Mouse (Mus musculus) heart, embryonic 15.5 days (tissue): Measurements from ENCODE around the gene Dnah14. TPM values are rescaled to one million over a fixed set of nuclear protein-coding genes. Genes with fewer than 3 reads are reported as not detected.

Source experiments
- ATAC-seq: fragments of 200-750 bp; cut with Nextera tagmentation; replicated peaks from 2 replicates; pipeline ENCODE4 v1.8.0; 2017; ENCODE audit warnings: low read depth, moderate TSS enrichment; ENCODE audit not compliant: insufficient number of reproducible peaks, insufficient read depth, low FRiP score
- H3K27ac ChIP-seq: fragments of 300-500 bp; sonication (generic); 2 replicates; pipeline ENCODE4 v1.5.1; 2015; ENCODE audit warnings: mild to moderate bottlenecking, inconsistent platforms
- H3K27me3 ChIP-seq: fragments of 300-500 bp; sonication (generic); 2 replicates; pipeline ENCODE4 v1.6.1; 2015; ENCODE audit warnings: inconsistent platforms
- H3K36me3 ChIP-seq: fragments of 300-500 bp; sonication (generic); 2 replicates; pipeline ENCODE4 v1.6.1; 2015; ENCODE audit warnings: mild to moderate bottlenecking, inconsistent platforms
- H3K4me1 ChIP-seq: fragments of 300-500 bp; sonication (generic); replicated peaks from 2 replicates; pipeline ENCODE4 v1.6.1; 2015; ENCODE audit warnings: inconsistent platforms
- H3K4me2 ChIP-seq: fragments of 300-500 bp; sonication (generic); 2 replicates; pipeline ENCODE4 v1.6.1; 2015; ENCODE audit warnings: inconsistent platforms, mild to moderate bottlenecking, moderate library complexity
- H3K4me3 ChIP-seq: fragments of 300-500 bp; sonication (generic); 2 replicates; pipeline ENCODE4 v1.5.1; 2015; ENCODE audit warnings: mild to moderate bottlenecking, inconsistent platforms
- H3K9ac ChIP-seq: fragments of 300-500 bp; sonication (generic); 2 replicates; pipeline ENCODE4 v1.6.1; 2015; ENCODE audit warnings: mild to moderate bottlenecking, inconsistent platforms
- H3K9me3 ChIP-seq: fragments of 300-500 bp; sonication (generic); replicated peaks from 2 replicates; pipeline ENCODE4 v1.6.1; 2016; ENCODE audit warnings: inconsistent platforms
- WGBS: fragments of 180-500 bp; shearing (Covaris S2); methylation state at CpG from one replicate; pipeline ENCODE4 v1.1.7; 2015; ENCODE audit warnings: mixed read lengths; 5-methylcytosine and 5-hydroxymethylcytosine counted together
- polyA plus RNA-seq: library from polyadenylated mRNA; unstranded; fragments of >200 nt; fragmentation: Nextera tagmentation; extraction: Ambion mirVana; gene quantifications from 2 replicates; pipeline ENCODE4 v1.2.1, GENCODE M21; 2015

Gene Dnah14
- polyA plus RNA-seq, 1 experiment from 2014 or later = 0.77 TPM

DNA sequence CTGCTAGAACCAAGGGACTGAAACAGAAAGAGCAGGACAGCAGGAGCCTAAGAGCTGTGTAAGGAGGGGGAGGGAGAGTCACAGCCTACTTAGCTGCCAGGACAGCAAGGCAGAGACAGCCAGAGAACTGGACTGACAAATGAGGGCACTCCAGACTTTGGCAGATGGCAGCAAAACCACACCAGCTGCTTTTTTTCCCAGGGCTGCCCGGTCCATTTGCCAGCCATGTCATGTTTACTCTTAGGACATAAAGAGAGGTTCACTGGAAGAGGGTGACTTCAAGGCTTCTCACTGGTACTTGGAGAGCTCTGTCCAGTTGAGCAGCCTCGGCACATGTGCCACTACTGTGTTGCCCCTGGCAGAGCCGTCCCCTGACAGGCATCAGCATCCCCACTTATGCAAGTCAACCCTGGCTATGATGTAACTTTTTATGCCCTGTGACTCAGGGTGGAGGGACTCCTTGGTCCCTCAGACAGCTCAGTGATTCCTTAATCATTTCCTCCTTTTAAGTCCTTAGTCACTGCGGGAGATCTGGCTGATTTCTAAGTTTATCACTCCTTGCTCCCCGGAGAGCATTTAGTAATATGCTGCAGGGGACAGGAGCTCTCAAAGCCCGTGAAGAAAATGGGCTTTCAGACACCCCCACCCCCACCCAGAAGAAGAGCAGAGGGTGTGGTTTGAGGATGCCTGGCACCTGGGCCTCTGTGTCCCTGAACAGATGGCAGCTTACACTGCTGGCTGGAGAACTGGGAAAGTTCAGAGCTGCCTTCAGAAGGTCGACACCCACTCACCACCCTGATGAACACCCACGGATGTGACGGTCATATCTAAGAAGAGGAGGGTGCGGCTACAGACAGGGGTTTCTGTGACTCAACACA is 23.6 kb upstream of the Dnah14 start:
- Histone ChIP-seq H3K27ac (no peak overlapping the region), H3K9me3 (no peaks in the 10 kb centered on the region), H3K9ac (no peak overlapping the region), H3K4me1 (no peaks in the 10 kb centered on the region), H3K4me3 (no peak overlapping the region), H3K27me3 (no peaks in the 10 kb centered on the region), H3K36me3 (no peaks in the 10 kb centered on the region), H3K4me2 (no peak overlapping the region)
- WGBS = 30% methylated on average over 10 of the region's 10 CpGs
- ATAC-seq = no peak

DNA sequence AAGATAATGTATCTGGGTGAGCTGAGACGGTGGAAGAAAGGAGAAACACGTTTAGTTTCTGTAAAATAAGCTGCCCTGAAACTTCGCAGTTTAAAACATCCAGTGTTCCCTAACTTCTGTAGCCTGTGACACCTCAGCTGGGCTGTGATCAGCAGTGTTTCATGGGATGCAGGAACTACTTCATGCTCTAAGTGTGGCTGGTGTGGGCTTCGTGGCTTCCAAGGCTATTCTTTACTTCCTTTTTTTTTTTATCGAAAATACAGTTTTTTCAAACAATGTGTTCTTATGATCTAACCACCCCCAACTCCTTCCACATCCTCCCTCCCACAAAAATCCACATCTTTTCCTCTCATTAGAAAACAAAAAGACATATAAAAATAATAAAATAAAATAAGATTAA is 20.9 kb upstream of the Dnah14 start:
- no peaks in the 10 kb centered on the region for H3K36me3 ChIP-seq
- H3K4me2 ChIP-seq = no peak overlapping the region
- ATAC-seq = no peak
- no peak overlapping the region for H3K9ac ChIP-seq
- H3K4me1 ChIP-seq = no peaks in the 10 kb centered on the region
- no peaks in the 10 kb centered on the region for H3K27me3 ChIP-seq
- WGBS = 73% methylated on average over 5 of the region's 5 CpGs
- no peaks in the 10 kb centered on the region for H3K9me3 ChIP-seq
- no peak overlapping the region for H3K27ac ChIP-seq
- H3K4me3 ChIP-seq = no peak overlapping the region

DNA sequence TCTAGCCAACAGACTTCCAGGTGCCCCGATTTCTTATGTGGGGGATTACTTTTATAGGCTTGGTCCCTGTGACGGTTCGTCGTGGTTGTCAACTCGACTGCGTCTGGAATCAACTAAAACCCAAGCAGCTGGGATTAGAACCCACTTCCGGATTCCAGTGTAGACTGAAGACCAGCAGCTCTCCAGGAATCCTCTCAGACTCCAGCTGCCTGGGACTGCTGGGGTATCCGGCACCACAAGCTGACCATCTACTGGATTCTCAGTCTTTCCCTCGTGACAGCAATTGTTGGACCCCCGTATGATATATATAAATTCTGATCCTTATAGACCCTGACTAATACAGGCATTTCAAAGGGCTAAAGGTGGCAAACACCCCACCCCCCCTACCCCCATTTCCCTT is 16.7 kb upstream of the Dnah14 start:
- Histone ChIP-seq H3K9me3 (no peaks in the 10 kb centered on the region), H3K36me3 (no peaks in the 10 kb centered on the region), H3K27me3 (no peaks in the 10 kb centered on the region), H3K4me1 (no peaks in the 10 kb centered on the region), H3K4me3 (no peak overlapping the region), H3K9ac (no peak overlapping the region), H3K4me2 (no peak overlapping the region), H3K27ac (no peak overlapping the region)
- ATAC-seq = no peak
- 69% methylated on average over 10 of the region's 10 CpGs for WGBS

DNA sequence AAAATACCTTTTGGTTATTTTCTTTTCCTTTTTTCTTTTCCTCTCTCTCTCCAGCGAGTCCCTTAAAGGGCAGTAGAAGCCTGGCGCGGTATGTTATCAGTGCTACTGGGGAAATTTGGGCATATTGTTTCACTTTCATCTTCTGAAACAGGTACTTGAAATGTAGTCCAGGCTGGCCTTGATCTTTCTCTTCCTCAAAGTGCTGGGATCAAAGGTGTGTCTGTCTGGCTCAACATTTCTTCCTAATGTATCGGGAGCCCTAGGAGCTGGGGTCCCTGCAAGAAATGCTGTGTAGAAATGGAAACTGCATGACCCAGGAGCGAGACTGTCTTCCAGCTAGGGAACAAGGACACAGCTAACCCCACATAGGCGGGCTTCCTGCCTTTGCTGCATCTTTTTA is 16.0 kb upstream of the Dnah14 start:
- no peak overlapping the region for H3K9ac ChIP-seq
- 69% methylated on average over 6 of the region's 6 CpGs for WGBS
- no peaks in the 10 kb centered on the region for H3K27me3 ChIP-seq
- ATAC-seq = no peak
- no peaks in the 10 kb centered on the region for H3K9me3 ChIP-seq
- H3K4me1 ChIP-seq = no peaks in the 10 kb centered on the region
- H3K27ac ChIP-seq = no peak overlapping the region
- H3K4me3 ChIP-seq = no peak overlapping the region
- no peaks in the 10 kb centered on the region for H3K36me3 ChIP-seq
- no peak overlapping the region for H3K4me2 ChIP-seq

DNA sequence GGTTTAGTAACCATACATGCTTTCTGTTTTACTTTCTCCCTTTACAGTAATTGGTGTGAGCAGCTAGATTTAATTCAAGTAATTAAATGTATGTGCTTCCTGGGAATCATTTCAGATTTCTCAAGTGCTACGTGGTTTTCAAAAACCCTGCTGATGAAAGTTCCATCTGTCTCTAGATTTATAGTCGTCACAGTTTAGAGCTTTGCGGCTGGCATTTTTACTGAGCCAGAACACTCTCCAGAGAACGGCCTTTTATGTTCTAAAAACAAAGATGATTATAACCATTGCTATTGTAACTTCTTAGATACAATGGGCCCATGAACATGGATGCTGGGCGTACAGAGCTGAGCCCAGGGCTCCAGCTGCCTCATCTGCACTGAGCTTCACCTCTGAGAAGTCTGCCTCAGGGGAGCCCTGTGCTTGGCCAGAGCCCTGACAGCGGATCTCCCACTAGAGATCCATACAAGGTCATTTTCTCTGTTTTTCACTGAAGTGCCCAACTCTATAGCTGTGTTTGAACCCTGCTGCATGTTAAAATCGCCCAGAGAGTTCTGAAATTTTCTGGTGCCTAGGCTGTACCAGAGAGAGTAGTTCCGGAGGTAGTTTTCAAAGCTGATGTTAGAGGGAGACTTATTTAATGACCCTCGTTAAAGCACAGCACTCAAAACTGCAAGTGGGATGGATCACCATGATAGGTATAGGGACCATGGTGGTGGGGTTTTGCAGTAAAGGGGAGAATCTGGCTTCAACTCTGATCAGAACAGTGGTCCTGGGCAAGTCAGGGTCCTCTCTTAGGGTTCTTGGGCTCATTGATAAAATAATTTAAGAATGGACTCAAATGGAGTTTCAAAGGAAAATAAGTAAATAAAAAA is 15.2 kb upstream of the Dnah14 start:
- no peak for ATAC-seq
- 66% methylated on average over 9 of the region's 9 CpGs for WGBS

DNA sequence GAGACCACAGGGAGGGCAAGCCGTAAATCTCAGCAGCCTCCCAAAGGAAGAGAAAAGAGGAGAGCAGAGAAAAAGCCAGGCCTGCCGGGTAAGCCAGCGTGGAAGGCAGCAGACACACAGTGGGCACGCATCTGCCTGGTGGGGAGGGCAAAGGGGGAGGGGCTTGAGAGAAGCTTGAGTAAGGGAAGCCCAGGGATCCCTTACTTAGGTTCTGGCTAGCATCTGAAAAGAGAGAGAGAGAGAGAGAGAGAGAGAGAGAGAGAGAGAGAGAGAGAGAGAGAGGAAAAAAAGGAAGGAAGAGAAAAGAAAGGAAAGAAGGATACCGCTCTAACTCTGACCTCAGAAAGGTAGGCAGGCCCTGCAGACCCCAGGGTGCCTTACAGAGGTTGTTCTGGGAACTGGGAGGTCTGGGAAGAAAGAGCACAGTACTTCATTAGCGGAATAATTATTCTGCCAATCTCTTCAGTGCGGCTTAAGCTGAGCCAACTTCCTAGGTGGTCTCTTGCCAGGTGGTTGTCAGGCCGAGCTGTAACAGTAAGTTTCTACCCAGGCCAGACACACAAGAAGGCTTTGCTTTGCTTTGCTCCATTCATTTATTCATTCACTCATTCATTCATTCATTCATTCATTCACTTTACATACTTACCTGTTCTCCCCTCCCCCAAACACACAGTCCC is 14.5 kb upstream of the Dnah14 start:
- WGBS = 40% methylated on average over 8 of the region's 8 CpGs
- no peak overlapping the region for H3K9ac ChIP-seq
- H3K36me3 ChIP-seq = no peaks in the 10 kb centered on the region
- no peak overlapping the region for H3K4me3 ChIP-seq
- H3K4me2 ChIP-seq = no peak overlapping the region
- H3K27ac ChIP-seq = no peak overlapping the region
- H3K9me3 ChIP-seq = no peaks in the 10 kb centered on the region
- H3K27me3 ChIP-seq = no peaks in the 10 kb centered on the region; the same call in 1 of the 2 replicates
- no peaks in the 10 kb centered on the region for H3K4me1 ChIP-seq
- no peak for ATAC-seq

More for the DNA sequence above, 15.2 kb upstream of the Dnah14 start:
- H3K36me3 ChIP-seq = no peaks in the 10 kb centered on the region
- no peak overlapping the region for H3K4me2 ChIP-seq
- H3K4me1 ChIP-seq = no peaks in the 10 kb centered on the region
- H3K27ac ChIP-seq = no peak overlapping the region
- no peak overlapping the region for H3K9ac ChIP-seq
- H3K4me3 ChIP-seq = no peak overlapping the region
- no peaks in the 10 kb centered on the region; the same call in 1 of the 2 replicates for H3K27me3 ChIP-seq
- no peaks in the 10 kb centered on the region for H3K9me3 ChIP-seq

DNA sequence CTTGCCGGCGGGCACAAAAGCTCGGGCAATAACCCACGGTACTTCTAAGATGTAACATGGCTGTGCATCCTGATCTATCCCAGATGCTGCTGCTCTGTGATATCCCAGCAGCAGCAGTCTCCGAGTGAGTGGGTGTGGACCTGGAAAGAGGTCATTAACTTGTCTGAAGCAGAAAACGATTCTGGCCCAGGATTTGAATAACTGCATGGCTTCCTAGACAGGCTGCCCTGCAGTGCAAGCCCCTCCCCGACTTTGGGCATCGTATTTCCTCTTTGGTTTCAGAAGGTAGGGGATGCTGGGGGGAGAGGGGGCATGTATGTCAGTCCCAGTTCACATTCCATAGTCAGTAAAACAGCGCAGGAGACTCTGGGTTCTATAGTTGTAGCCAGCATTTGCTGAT is 6.9 kb upstream of the Dnah14 start:
- no peaks in the 10 kb centered on the region for H3K9me3 ChIP-seq
- ATAC-seq = no peak
- no peak overlapping the region for H3K4me3 ChIP-seq
- 76% methylated on average over 9 of the region's 9 CpGs for WGBS
- H3K27me3 ChIP-seq = no peaks in the 10 kb centered on the region; the same call in 1 of the 2 replicates
- H3K9ac ChIP-seq = no peak overlapping the region
- no peak overlapping the region for H3K4me2 ChIP-seq
- no peaks in the 10 kb centered on the region for H3K4me1 ChIP-seq
- no peaks in the 10 kb centered on the region for H3K36me3 ChIP-seq
- no peak overlapping the region for H3K27ac ChIP-seq

GRCm38 (mm10) chr1:181583152-181583551 is 6.8 kb downstream of the Dnah14 start:
- no peak overlapping the region for H3K9ac ChIP-seq
- 63% methylated on average over 8 of the region's 8 CpGs for WGBS
- no peak overlapping the region for H3K27ac ChIP-seq
- H3K9me3 ChIP-seq = no peaks in the 10 kb centered on the region
- H3K27me3 ChIP-seq = no peaks in the 10 kb centered on the region
- no peaks in the 10 kb centered on the region for H3K4me1 ChIP-seq
- ATAC-seq = no peak
- no peaks in the 10 kb centered on the region for H3K36me3 ChIP-seq
- no peak overlapping the region for H3K4me3 ChIP-seq
- H3K4me2 ChIP-seq = no peak overlapping the region

- H3K4me1 ChIP-seq = no peaks in the 10 kb centered on the region
- no peak overlapping the region for H3K27ac ChIP-seq
- no peaks in the 10 kb centered on the region for H3K36me3 ChIP-seq
- WGBS = 70% methylated on average over 6 of the region's 6 CpGs
- no peak overlapping the region for H3K4me2 ChIP-seq
- no peak overlapping the region for H3K4me3 ChIP-seq
- H3K27me3 ChIP-seq = no peaks in the 10 kb centered on the region
- H3K9me3 ChIP-seq = no peaks in the 10 kb centered on the region
- no peak overlapping the region for H3K9ac ChIP-seq
- ATAC-seq = no peak
These were observed 12.8 kb downstream of the Dnah14 start for GRCm38 (mm10) chr1:181589116-181589515.

GRCm38 (mm10) chr1:181599376-181599775 is 23.0 kb downstream of the Dnah14 start:
- H3K27ac ChIP-seq = no peak overlapping the region
- no peak overlapping the region for H3K4me3 ChIP-seq
- 49% methylated on average over 4 of the region's 4 CpGs for WGBS
- H3K36me3 ChIP-seq = no peaks in the 10 kb centered on the region
- no peaks in the 10 kb centered on the region for H3K4me1 ChIP-seq
- ATAC-seq = no peak
- H3K27me3 ChIP-seq = no peaks in the 10 kb centered on the region
- no peaks in the 10 kb centered on the region for H3K9me3 ChIP-seq
- H3K9ac ChIP-seq = no peak overlapping the region
- H3K4me2 ChIP-seq = no peak overlapping the region

- no peak overlapping the region for H3K4me3 ChIP-seq
- H3K4me1 ChIP-seq = no peaks in the 10 kb centered on the region
- no peak overlapping the region for H3K27ac ChIP-seq
- no peaks in the 10 kb centered on the region for H3K27me3 ChIP-seq
- WGBS = 67% methylated on average over 3 of the region's 3 CpGs
- no peak for ATAC-seq
- no peak overlapping the region for H3K4me2 ChIP-seq
- H3K9ac ChIP-seq = no peak overlapping the region
- H3K9me3 ChIP-seq = no peaks in the 10 kb centered on the region
- no peaks in the 10 kb centered on the region for H3K36me3 ChIP-seq
These were observed 34.8 kb downstream of the Dnah14 start for GRCm38 (mm10) chr1:181611118-181611517.
